Mouse (Mus musculus): ENCODE measurements around the gene Ankrd11. TPM values are rescaled to one million over a fixed set of nuclear protein-coding genes. Genes with fewer than 3 reads are reported as not detected.

Gene Ankrd11
- polyA plus RNA-seq, 1 experiment from 2014 or later, result 84.6 TPM

GRCm38 (mm10) chr8:122932561-122932959 lies 109.5 kb downstream of the Ankrd11 start:
- Histone ChIP-seq H3K4me3 (ENCODE audit: low read depth, low read length) (no peak overlapping the region), H3K4me2 (ENCODE audit: low read depth, severe bottlenecking) (no peak overlapping the region), H3K27me3 (ENCODE audit: control insufficient read depth, insufficient read depth, low read length) (no peaks in the 10 kb centered on the region), H3K9ac (ENCODE audit: low read length) (no peak overlapping the region), H3K4me1 (ENCODE audit: control insufficient read depth, insufficient read depth, low read length) (peaks cover under 1% of the 10 kb centered on the region; the same call in 1 of the 2 replicates), H3K36me3 (ENCODE audit: control insufficient read depth, insufficient read depth, low read length) (no peaks in the 10 kb centered on the region), H3K9me3 (ENCODE audit: control insufficient read depth, low read length) (no peaks in the 10 kb centered on the region), H3K27ac (replicated peaks; ENCODE audit: low read depth, low read length) (no peak overlapping the region)
- no peak for ATAC-seq (ENCODE audit: insufficient number of reproducible peaks, low FRiP score, low TSS enrichment, low read depth)
- DNase-seq (ENCODE audit: low spot score), result no peak
- WGBS, result 84% methylated on average over 2 of the region's 2 CpGs

- Histone ChIP-seq H3K9me3 (ENCODE audit: control insufficient read depth, low read length) (no peaks in the 10 kb centered on the region), H3K4me2 (ENCODE audit: low read depth, severe bottlenecking) (no peak overlapping the region), H3K9ac (ENCODE audit: low read length) (no peak overlapping the region), H3K4me1 (ENCODE audit: control insufficient read depth, insufficient read depth, low read length) (no peaks in the 10 kb centered on the region), H3K4me3 (ENCODE audit: low read depth, low read length) (no peak overlapping the region), H3K27me3 (ENCODE audit: control insufficient read depth, insufficient read depth, low read length) (no peaks in the 10 kb centered on the region), H3K27ac (replicated peaks; ENCODE audit: low read depth, low read length) (no peak overlapping the region), H3K36me3 (ENCODE audit: control insufficient read depth, insufficient read depth, low read length) (no peaks in the 10 kb centered on the region)
- DNase-seq (ENCODE audit: low spot score), result no peak
- ATAC-seq (ENCODE audit: insufficient number of reproducible peaks, low FRiP score, low TSS enrichment, low read depth), result no peak
- 77% methylated on average over 3 of the region's 3 CpGs for WGBS
Measured at GRCm38 (mm10) chr8:122931834-122932560, 110.1 kb downstream of the Ankrd11 start.

DNA sequence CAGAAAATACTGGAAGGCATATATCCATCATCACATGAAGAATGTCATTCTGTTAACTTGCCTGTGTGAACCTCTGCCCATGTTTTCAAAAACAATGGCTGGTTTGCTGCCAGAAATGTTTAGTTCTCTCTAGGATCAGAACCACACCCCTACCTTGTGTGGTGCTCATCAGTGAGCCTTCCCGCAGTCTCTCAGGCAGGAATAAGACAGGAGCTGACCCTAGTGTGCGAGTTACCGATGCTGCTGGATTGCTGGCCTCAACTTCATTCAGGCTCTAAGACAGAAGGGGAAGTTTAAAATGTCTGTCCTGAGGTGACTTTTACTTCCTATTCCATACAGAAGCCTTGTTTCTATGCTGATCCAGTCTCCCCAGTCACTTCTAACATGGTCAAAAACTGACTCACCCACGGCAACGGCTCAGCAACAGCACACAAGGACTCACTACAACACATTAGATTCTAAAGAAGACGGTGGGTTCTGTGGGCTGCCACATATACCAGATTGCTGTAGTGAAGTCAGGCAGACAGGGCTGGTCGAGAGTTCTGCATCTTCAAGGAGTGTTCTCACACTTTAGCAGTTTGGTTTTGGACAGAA lies 113.3 kb downstream of the Ankrd11 start:
- Histone ChIP-seq H3K4me3 (ENCODE audit: low read depth, low read length) (no peak overlapping the region), H3K9ac (ENCODE audit: low read length) (no peak overlapping the region), H3K27ac (replicated peaks; ENCODE audit: low read depth, low read length) (no peak overlapping the region), H3K4me2 (ENCODE audit: low read depth, severe bottlenecking) (no peak overlapping the region), H3K4me1 (ENCODE audit: control insufficient read depth, insufficient read depth, low read length) (peaks cover 3% of the 10 kb centered on the region; the same call in 1 of the 2 replicates), H3K9me3 (ENCODE audit: control insufficient read depth, low read length) (no peaks in the 10 kb centered on the region), H3K27me3 (ENCODE audit: control insufficient read depth, insufficient read depth, low read length) (no peaks in the 10 kb centered on the region), H3K36me3 (ENCODE audit: control insufficient read depth, insufficient read depth, low read length) (no peaks in the 10 kb centered on the region)
- no peak for DNase-seq (ENCODE audit: low spot score)
- WGBS, result 94% methylated on average over 7 of the region's 7 CpGs
- ATAC-seq (ENCODE audit: insufficient number of reproducible peaks, low FRiP score, low TSS enrichment, low read depth), result no peak

DNA sequence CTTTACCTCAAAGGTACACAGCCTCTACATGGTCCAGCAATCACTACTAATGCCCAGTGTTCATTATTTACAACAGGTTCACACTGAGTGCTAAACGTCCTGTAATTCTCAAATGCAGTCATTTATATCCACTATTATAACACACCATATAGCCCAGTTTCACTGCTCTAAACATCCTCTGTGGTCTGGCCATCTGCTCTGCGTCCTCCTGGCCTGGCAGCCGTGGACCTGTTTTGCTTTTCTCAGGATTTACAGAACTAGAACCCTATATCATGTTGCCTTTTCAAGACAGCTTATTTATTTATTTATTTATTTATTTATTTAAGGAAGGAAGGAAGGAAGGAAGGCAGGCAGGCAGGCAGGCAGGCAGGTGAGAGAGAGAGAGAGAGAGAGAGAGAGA lies 114.2 kb downstream of the Ankrd11 start:
- H3K9me3 ChIP-seq (ENCODE audit: control insufficient read depth, low read length), result no peaks in the 10 kb centered on the region
- H3K9ac ChIP-seq (ENCODE audit: low read length), result no peak overlapping the region
- no peak for ATAC-seq (ENCODE audit: insufficient number of reproducible peaks, low FRiP score, low TSS enrichment, low read depth)
- WGBS, result 79% methylated on average over 3 of the region's 3 CpGs
- H3K36me3 ChIP-seq (ENCODE audit: control insufficient read depth, insufficient read depth, low read length), result no peaks in the 10 kb centered on the region
- H3K4me3 ChIP-seq (ENCODE audit: low read depth, low read length), result no peak overlapping the region
- H3K4me2 ChIP-seq (ENCODE audit: low read depth, severe bottlenecking), result no peak overlapping the region
- H3K27ac ChIP-seq (replicated peaks; ENCODE audit: low read depth, low read length), result no peak overlapping the region
- no peaks in the 10 kb centered on the region for H3K27me3 ChIP-seq (ENCODE audit: control insufficient read depth, insufficient read depth, low read length)
- DNase-seq (ENCODE audit: low spot score), result no peak
- H3K4me1 ChIP-seq (ENCODE audit: control insufficient read depth, insufficient read depth, low read length), result peaks cover 6% of the 10 kb centered on the region; the same call in 1 of the 2 replicates

DNA sequence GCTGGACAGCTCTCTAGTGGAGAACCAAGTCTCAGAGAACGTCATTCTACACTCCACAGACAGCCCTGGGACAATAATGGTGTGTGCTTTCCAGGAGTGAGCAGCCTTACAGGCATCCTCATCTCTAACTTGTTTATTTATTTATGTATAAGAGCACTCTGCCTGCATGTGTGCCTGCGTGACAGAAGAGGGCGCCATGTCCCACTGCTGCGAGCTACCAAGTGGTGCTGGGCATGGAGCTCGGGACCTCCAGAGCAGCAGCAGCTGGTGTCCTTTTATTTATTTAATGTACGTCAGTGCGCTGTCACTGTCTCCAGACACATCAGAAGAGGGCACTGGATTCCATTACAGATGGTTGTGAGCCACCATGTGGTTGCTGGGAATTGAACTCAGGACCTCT lies 115.3 kb downstream of the Ankrd11 start:
- no peak overlapping the region for H3K4me2 ChIP-seq (ENCODE audit: low read depth, severe bottlenecking)
- 81% methylated on average over 7 of the region's 7 CpGs for WGBS
- H3K36me3 ChIP-seq (ENCODE audit: control insufficient read depth, insufficient read depth, low read length), result no peaks in the 10 kb centered on the region
- H3K9me3 ChIP-seq (ENCODE audit: control insufficient read depth, low read length), result no peaks in the 10 kb centered on the region
- peaks cover 6% of the 10 kb centered on the region; the same call in 1 of the 2 replicates for H3K4me1 ChIP-seq (ENCODE audit: control insufficient read depth, insufficient read depth, low read length)
- DNase-seq (ENCODE audit: low spot score) (no peak), ATAC-seq (ENCODE audit: insufficient number of reproducible peaks, low FRiP score, low TSS enrichment, low read depth) (no peak)
- H3K9ac ChIP-seq (ENCODE audit: low read length), result no peak overlapping the region
- no peak overlapping the region for H3K27ac ChIP-seq (replicated peaks; ENCODE audit: low read depth, low read length)
- no peaks in the 10 kb centered on the region for H3K27me3 ChIP-seq (ENCODE audit: control insufficient read depth, insufficient read depth, low read length)
- H3K4me3 ChIP-seq (ENCODE audit: low read depth, low read length), result no peak overlapping the region

DNA sequence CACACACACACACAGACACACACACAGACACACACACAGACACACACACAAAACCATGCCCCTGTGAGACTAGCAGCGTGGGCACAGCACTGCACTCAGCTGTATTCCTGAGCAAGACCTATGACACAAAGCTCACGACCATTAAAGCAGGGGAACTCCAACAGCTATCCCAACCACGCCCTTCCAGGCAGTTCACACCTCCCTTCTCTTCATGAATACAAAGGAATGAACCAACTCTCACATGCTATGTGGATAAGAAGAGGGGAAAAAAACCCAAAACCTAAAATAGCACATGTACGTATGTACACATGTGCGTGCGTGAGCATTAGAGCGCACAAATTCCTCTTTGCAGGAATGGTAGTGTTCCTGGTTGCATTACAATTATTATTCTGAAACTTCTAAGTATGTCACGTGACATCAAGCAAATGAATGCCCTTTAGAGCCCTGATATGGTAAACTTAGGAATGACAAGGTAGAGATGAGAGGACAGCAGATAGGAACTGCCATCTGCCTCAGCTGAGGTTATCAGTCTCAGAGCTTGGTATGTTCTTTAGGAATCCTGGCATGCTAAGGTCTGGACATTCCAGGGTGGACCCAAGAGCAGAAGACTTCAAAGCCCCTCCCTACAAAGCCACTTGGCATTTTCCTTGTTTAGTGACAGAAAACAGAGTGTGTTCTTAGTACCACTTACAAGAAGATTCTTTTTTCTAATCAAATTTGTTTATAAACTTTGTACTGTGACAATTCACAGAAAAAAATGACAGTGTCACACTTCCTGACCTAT lies 115.9 kb downstream of the Ankrd11 start:
- H3K36me3 ChIP-seq (ENCODE audit: control insufficient read depth, insufficient read depth, low read length), result no peaks in the 10 kb centered on the region
- no peak overlapping the region for H3K27ac ChIP-seq (replicated peaks; ENCODE audit: low read depth, low read length)
- no peak overlapping the region for H3K4me2 ChIP-seq (ENCODE audit: low read depth, severe bottlenecking)
- peaks cover 6% of the 10 kb centered on the region; the same call in 1 of the 2 replicates for H3K4me1 ChIP-seq (ENCODE audit: control insufficient read depth, insufficient read depth, low read length)
- no peak overlapping the region for H3K4me3 ChIP-seq (ENCODE audit: low read depth, low read length)
- no peak for DNase-seq (ENCODE audit: low spot score)
- no peak for ATAC-seq (ENCODE audit: insufficient number of reproducible peaks, low FRiP score, low TSS enrichment, low read depth)
- H3K27me3 ChIP-seq (ENCODE audit: control insufficient read depth, insufficient read depth, low read length), result no peaks in the 10 kb centered on the region
- H3K9ac ChIP-seq (ENCODE audit: low read length), result no peak overlapping the region
- no peaks in the 10 kb centered on the region for H3K9me3 ChIP-seq (ENCODE audit: control insufficient read depth, low read length)
- 87% methylated on average over 8 of the region's 8 CpGs for WGBS

DNA sequence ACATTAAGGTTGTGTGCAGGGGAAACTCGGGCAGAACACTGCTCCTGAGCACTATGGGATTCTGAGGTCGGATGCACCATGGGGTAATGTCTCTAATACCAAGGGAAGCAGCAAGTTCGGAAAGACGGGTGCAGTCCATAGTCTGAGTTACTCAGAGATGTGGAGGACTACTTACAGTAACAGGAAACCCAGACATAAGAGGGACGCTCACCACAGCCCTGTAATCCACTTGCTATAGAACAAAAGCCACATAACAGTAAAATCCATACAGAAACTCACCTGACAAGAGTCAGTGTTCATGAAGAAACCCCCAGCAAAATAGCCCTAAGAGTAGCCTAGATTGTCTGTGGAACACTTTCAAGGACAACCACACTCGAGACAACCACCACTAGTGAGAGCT lies 118.0 kb downstream of the Ankrd11 start:
- no peak for DNase-seq (ENCODE audit: low spot score)
- Histone ChIP-seq H3K9ac (ENCODE audit: low read length) (no peak overlapping the region), H3K4me2 (ENCODE audit: low read depth, severe bottlenecking) (no peak overlapping the region), H3K9me3 (ENCODE audit: control insufficient read depth, low read length) (no peaks in the 10 kb centered on the region), H3K4me3 (ENCODE audit: low read depth, low read length) (no peak overlapping the region), H3K36me3 (ENCODE audit: control insufficient read depth, insufficient read depth, low read length) (no peaks in the 10 kb centered on the region), H3K27me3 (ENCODE audit: control insufficient read depth, insufficient read depth, low read length) (no peaks in the 10 kb centered on the region), H3K27ac (replicated peaks; ENCODE audit: low read depth, low read length) (no peak overlapping the region), H3K4me1 (ENCODE audit: control insufficient read depth, insufficient read depth, low read length) (peaks cover 6% of the 10 kb centered on the region; the same call in 1 of the 2 replicates)
- ATAC-seq (ENCODE audit: insufficient number of reproducible peaks, low FRiP score, low TSS enrichment, low read depth), result no peak
- 77% methylated on average over 6 of the region's 6 CpGs for WGBS

- no peak overlapping the region for H3K4me2 ChIP-seq (ENCODE audit: low read depth, severe bottlenecking)
- WGBS, result 67% methylated on average over 7 of the region's 7 CpGs
- H3K4me1 ChIP-seq (ENCODE audit: control insufficient read depth, insufficient read depth, low read length), result peaks cover 10% of the 10 kb centered on the region
- no peak for ATAC-seq (ENCODE audit: insufficient number of reproducible peaks, low FRiP score, low TSS enrichment, low read depth)
- H3K9me3 ChIP-seq (ENCODE audit: control insufficient read depth, low read length), result no peaks in the 10 kb centered on the region
- no peak overlapping the region for H3K4me3 ChIP-seq (ENCODE audit: low read depth, low read length)
- DNase-seq (ENCODE audit: low spot score), result no peak
- H3K9ac ChIP-seq (ENCODE audit: low read length), result no peak overlapping the region
- no peaks in the 10 kb centered on the region for H3K27me3 ChIP-seq (ENCODE audit: control insufficient read depth, insufficient read depth, low read length)
- H3K36me3 ChIP-seq (ENCODE audit: control insufficient read depth, insufficient read depth, low read length), result no peaks in the 10 kb centered on the region
- H3K27ac ChIP-seq (replicated peaks; ENCODE audit: low read depth, low read length), result no peak overlapping the region
Measured at GRCm38 (mm10) chr8:122923431-122924090, 118.5 kb downstream of the Ankrd11 start.

Data from limb, embryonic 11.5 days (tissue).